Mouse (Mus musculus): Measurements from ENCODE around the gene Lcn10.

DNA sequence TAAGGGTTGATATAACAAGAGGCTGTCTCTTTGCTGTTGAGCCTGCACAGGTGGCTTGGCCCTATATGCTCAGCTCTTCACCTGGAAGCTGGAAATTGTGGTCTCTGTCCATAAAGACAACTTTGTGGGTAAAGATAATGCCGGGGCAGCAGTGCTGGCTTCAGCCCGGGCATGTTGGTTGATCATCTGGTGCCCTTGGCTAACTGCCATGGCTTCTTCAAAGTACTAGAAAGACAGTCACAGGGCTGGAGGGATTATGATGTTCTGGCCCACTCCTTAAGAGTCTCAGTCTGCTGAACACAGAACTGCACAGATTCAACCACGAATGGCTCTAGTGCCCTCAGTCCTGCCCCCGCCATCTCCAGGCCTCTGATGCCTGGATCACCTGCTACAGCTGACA is 25.3 kb upstream of the Lcn10 start:
- TF ChIP-seq CTCF (IDR thresholded peaks at IDR 0.05; ENCODE audit: low read depth, low read length) (no peak), POLR2AphosphoS5 (IDR thresholded peaks at IDR 0.05; ENCODE audit: insufficient replicate concordance, low read depth, low read length) (no peak)

Measured in G1E (cell line).